Mouse (Mus musculus): Measurements from ENCODE around the gene Cd47. TPM values are rescaled to one million over a fixed set of nuclear protein-coding genes. Genes with fewer than 3 reads are reported as not detected.

Gene Cd47
- polyA plus RNA-seq, 1 experiment: 79.4 TPM

DNA sequence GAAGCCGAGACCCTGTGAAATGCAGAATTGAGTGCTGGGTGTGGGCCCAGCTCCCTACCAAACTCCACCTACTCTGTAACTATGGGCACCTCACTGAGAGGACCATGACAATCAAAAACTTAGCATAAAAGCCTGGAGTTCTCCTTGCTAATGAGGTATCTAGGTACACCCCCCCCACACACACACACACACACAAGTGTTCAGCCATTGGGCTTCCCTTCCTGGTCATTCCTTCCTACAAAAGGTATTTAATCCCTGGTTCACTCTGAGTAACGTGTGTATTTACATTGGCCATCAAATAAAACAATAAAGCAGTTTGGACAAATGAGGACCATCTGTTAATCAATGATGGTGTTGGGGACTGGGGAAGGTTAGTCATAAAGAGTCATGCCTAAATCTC is 155.6 kb downstream of the Cd47 start:
- H3K79me2 ChIP-seq (ENCODE audit: control insufficient read depth, insufficient read depth): no peaks in the 10 kb centered on the region
- TF ChIP-seq E2F4 (IDR thresholded peaks at IDR 0.05; ENCODE audit: insufficient read depth): no peak
- no peak for TF ChIP-seq POLR2A (IDR thresholded peaks at IDR 0.05; ENCODE audit: insufficient read length, low read depth)
- no peak for TF ChIP-seq MYOG (IDR thresholded peaks at IDR 0.05; ENCODE audit: control insufficient read depth in 1 of 3, insufficient read depth in 1 of 3, insufficient read length in 2 of 3, low read depth in 2 of 3)
- TF ChIP-seq MAX (IDR thresholded peaks at IDR 0.05; ENCODE audit: low read depth): no peak
- no peak for TF ChIP-seq REST (IDR thresholded peaks at IDR 0.05; ENCODE audit: insufficient read depth, insufficient read length)
- no peak for TF ChIP-seq TCF3 (IDR thresholded peaks at IDR 0.05; ENCODE audit: insufficient read length, low read depth)
- TF ChIP-seq USF1 (IDR thresholded peaks at IDR 0.05; ENCODE audit: low read depth): no peak
- TF ChIP-seq POLR2AphosphoS2 (IDR thresholded peaks at IDR 0.05; ENCODE audit: insufficient read length, low read depth): no peak
- TF ChIP-seq CEBPB (IDR thresholded peaks at IDR 0.05; ENCODE audit: insufficient read depth, poor library complexity, severe bottlenecking): no peak
- TF ChIP-seq SRF (IDR thresholded peaks at IDR 0.05; ENCODE audit: control insufficient read depth, insufficient read length, low read depth): no peak
- no peak for TF ChIP-seq MYOD1 (IDR thresholded peaks at IDR 0.05; ENCODE audit: control insufficient read depth in 1 of 3, insufficient read length in 2 of 3, low read depth in 2 of 3)
- no peaks in the 10 kb centered on the region for H3K27me3 ChIP-seq (ENCODE audit: control insufficient read depth, insufficient read depth, insufficient read length)
- H3ac ChIP-seq (ENCODE audit: control insufficient read depth, insufficient read length): no peak overlapping the region
- no peak overlapping the region for H3K4me2 ChIP-seq (ENCODE audit: low read depth)
- H3K36me3 ChIP-seq (ENCODE audit: control insufficient read depth, insufficient read depth): no peaks in the 10 kb centered on the region
- no peak overlapping the region for H3K4me3 ChIP-seq

DNA sequence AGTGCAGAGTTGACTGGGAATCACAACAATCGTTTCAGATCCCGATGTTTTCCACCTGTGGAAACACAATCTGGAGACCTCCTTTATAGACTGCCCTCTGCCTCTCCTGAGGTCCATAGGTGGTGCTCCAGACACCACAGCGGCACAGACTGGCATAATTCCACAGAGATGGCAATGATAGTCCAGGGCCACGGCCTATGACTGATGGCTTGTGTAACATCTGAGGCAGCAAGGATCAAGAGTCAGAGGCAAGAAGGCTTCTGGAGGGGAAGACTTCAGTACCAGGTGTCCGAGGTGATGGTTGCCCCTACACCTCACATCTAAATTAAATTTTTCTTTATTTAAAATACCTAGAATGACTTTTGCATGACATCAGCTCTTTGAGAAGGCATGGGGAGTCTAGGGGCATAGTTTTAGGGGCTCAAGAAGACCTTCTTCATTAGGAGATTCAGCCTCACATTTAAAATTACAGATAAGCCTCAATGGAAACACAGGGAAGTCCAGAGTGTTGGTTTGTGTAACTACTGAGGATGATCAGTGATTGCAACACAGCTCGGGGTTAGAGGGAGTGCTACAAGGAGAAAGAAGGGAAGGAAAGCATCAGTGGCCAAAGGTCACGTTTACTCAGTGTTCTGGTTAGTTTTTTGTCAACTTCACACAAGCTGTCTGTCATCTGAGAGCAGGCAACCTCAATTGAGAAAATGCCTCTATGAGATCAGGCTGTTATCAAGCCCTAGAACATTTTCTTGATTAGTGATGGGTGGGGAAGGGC is 156.4 kb downstream of the Cd47 start:
- Histone ChIP-seq H3K4me3 (no peak overlapping the region), H3K4me2 (ENCODE audit: low read depth) (no peak overlapping the region), H3K36me3 (ENCODE audit: control insufficient read depth, insufficient read depth) (no peaks in the 10 kb centered on the region), H3K27me3 (ENCODE audit: control insufficient read depth, insufficient read depth, insufficient read length) (no peaks in the 10 kb centered on the region), H3ac (ENCODE audit: control insufficient read depth, insufficient read length) (no peak overlapping the region), H3K79me2 (ENCODE audit: control insufficient read depth, insufficient read depth) (no peaks in the 10 kb centered on the region)
- no peak for TF ChIP-seq POLR2AphosphoS2 (IDR thresholded peaks at IDR 0.05; ENCODE audit: insufficient read length, low read depth)

DNA sequence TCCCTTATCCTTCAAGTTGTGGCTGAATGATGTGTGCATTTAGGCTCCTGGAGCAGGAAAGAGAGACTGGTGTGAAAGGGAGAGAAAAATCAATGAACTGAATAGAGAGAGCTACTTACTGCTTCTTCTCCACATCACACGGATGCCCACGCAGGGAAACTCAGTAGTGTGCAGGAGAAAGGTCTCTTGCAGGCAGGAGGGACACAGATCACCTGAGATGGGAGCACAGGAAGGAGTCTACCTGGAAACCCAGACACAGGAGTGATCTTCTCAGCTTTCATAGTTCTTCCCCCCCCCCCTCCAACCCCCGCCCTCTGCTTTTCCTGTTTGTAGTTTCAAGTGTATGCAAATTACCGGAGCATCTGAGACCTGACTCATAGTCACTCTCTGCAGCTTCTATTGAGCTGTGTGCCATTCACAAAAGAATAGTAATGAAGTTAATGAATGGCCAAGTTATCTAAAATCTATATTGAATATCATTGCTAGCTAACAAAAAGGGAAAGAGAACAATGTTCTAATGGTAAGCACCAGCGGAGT is 158.6 kb downstream of the Cd47 start:
- H3K4me3 ChIP-seq: no peak overlapping the region

DNA sequence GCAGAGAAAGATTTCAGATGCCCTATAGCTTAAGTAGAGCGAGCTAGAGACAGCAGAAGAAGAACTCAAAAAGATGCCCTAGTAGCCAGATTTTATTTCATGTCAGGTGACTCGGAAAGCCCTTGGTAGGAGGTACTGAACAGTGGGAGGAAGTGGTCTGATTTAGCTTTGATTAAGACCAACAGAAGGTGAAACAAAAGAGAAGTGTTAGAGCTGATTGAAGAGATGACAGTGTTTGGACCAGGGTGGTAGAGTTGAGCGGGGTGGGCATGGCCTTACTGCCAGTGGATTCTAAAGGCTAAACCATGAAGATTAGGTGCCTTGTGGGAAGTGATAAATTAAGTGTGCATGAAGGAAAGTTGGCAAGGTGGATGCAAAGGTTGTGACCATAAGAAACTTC is 162.0 kb downstream of the Cd47 start:
- no peak overlapping the region for H3K4me2 ChIP-seq (ENCODE audit: low read depth)
- H3K4me3 ChIP-seq: no peak overlapping the region
- H3ac ChIP-seq (ENCODE audit: control insufficient read depth, insufficient read length): no peak overlapping the region
- H3K36me3 ChIP-seq (ENCODE audit: control insufficient read depth, insufficient read depth): no peaks in the 10 kb centered on the region
- TF ChIP-seq TCF3 (IDR thresholded peaks at IDR 0.05; ENCODE audit: insufficient read length, low read depth) (no peak), E2F4 (IDR thresholded peaks at IDR 0.05; ENCODE audit: insufficient read depth) (no peak), MYOG (IDR thresholded peaks at IDR 0.05; ENCODE audit: control insufficient read depth in 1 of 3, insufficient read depth in 1 of 3, insufficient read length in 2 of 3, low read depth in 2 of 3) (no peak), USF1 (IDR thresholded peaks at IDR 0.05; ENCODE audit: low read depth) (no peak), TCF12 (IDR thresholded peaks at IDR 0.05; ENCODE audit: insufficient read depth, poor library complexity, severe bottlenecking) (no peak), REST (IDR thresholded peaks at IDR 0.05; ENCODE audit: insufficient read depth, insufficient read length) (no peak), SRF (IDR thresholded peaks at IDR 0.05; ENCODE audit: control insufficient read depth, insufficient read length, low read depth) (no peak), CEBPB (IDR thresholded peaks at IDR 0.05; ENCODE audit: insufficient read depth, poor library complexity, severe bottlenecking) (no peak), MYOD1 (IDR thresholded peaks at IDR 0.05; ENCODE audit: control insufficient read depth in 1 of 3, insufficient read length in 2 of 3, low read depth in 2 of 3) (no peak), POLR2AphosphoS2 (IDR thresholded peaks at IDR 0.05; ENCODE audit: insufficient read length, low read depth) (no peak), MAX (IDR thresholded peaks at IDR 0.05; ENCODE audit: low read depth) (no peak), POLR2A (IDR thresholded peaks at IDR 0.05; ENCODE audit: insufficient read length, low read depth) (no peak)
- H3K27me3 ChIP-seq (ENCODE audit: control insufficient read depth, insufficient read depth, insufficient read length): no peaks in the 10 kb centered on the region
- no peaks in the 10 kb centered on the region for H3K79me2 ChIP-seq (ENCODE audit: control insufficient read depth, insufficient read depth)

More for the DNA sequence above, 158.6 kb downstream of the Cd47 start:
- Histone ChIP-seq H3ac (ENCODE audit: control insufficient read depth, insufficient read length) (no peak overlapping the region), H3K4me2 (ENCODE audit: low read depth) (no peak overlapping the region), H3K79me2 (ENCODE audit: control insufficient read depth, insufficient read depth) (no peaks in the 10 kb centered on the region), H3K36me3 (ENCODE audit: control insufficient read depth, insufficient read depth) (no peaks in the 10 kb centered on the region), H3K27me3 (ENCODE audit: control insufficient read depth, insufficient read depth, insufficient read length) (no peaks in the 10 kb centered on the region)
- TF ChIP-seq POLR2AphosphoS2 (IDR thresholded peaks at IDR 0.05; ENCODE audit: insufficient read length, low read depth): no peak
- TF ChIP-seq CEBPB (IDR thresholded peaks at IDR 0.05; ENCODE audit: insufficient read depth, poor library complexity, severe bottlenecking): no peak
- no peak for TF ChIP-seq TCF12 (IDR thresholded peaks at IDR 0.05; ENCODE audit: insufficient read depth, poor library complexity, severe bottlenecking)
- TF ChIP-seq SRF (IDR thresholded peaks at IDR 0.05; ENCODE audit: control insufficient read depth, insufficient read length, low read depth): no peak
- no peak for TF ChIP-seq MYOD1 (IDR thresholded peaks at IDR 0.05; ENCODE audit: control insufficient read depth in 1 of 3, insufficient read length in 2 of 3, low read depth in 2 of 3)
- TF ChIP-seq E2F4 (IDR thresholded peaks at IDR 0.05; ENCODE audit: insufficient read depth): no peak
- TF ChIP-seq REST (IDR thresholded peaks at IDR 0.05; ENCODE audit: insufficient read depth, insufficient read length): no peak
- no peak for TF ChIP-seq POLR2A (IDR thresholded peaks at IDR 0.05; ENCODE audit: insufficient read length, low read depth)
- TF ChIP-seq TCF3 (IDR thresholded peaks at IDR 0.05; ENCODE audit: insufficient read length, low read depth): no peak
- no peak for TF ChIP-seq USF1 (IDR thresholded peaks at IDR 0.05; ENCODE audit: low read depth)
- no peak for TF ChIP-seq MAX (IDR thresholded peaks at IDR 0.05; ENCODE audit: low read depth)
- no peak for TF ChIP-seq MYOG (IDR thresholded peaks at IDR 0.05; ENCODE audit: control insufficient read depth in 1 of 3, insufficient read depth in 1 of 3, insufficient read length in 2 of 3, low read depth in 2 of 3)

Data from myocyte (in vitro differentiated cells).